Mouse (Mus musculus) CH12.LX (cell line): ENCODE measurements around the gene Ncl. TPM values are rescaled to one million over a fixed set of nuclear protein-coding genes. Genes with fewer than 3 reads are reported as not detected.

Experiments used
- DNase-seq: peaks from one replicate; pipeline ENCODE4 v3.0.0-alpha.2; 2013; ENCODE audit errors: extremely low read depth
- H3K27ac ChIP-seq: 2 replicates; pipeline ENCODE4 v1.5.1; 2012; ENCODE audit warnings: low read depth, mild to moderate bottlenecking, control low read depth, moderate library complexity; ENCODE audit not compliant: insufficient read depth
- H3K27me3 ChIP-seq: replicated peaks from 2 replicates; pipeline ENCODE3; 2012; ENCODE audit warnings: inconsistent platforms
- H3K36me3 ChIP-seq, 2 experiments: replicated peaks in 1 of 2; 2 replicates each; pipeline versions ENCODE3 to v1.6.1; 2012; ENCODE audit warnings: inconsistent platforms in 1 of 2, low read length in 1 of 2, mild to moderate bottlenecking in 1 of 2, mixed read lengths in 1 of 2, moderate library complexity in 1 of 2; ENCODE audit not compliant: control insufficient read depth in 1 of 2, insufficient read depth in 1 of 2
- H3K4me1 ChIP-seq, 2 experiments: 2 replicates each; pipeline ENCODE4 v1.6.1; 2012; ENCODE audit warnings: inconsistent platforms in 1 of 2, moderate library complexity in 1 of 2; ENCODE audit not compliant: insufficient read depth in 2 of 2, control insufficient read depth in 1 of 2
- H3K4me2 ChIP-seq: 2 replicates; pipeline ENCODE4 v1.6.1; 2012; ENCODE audit warnings: low read depth, mild to moderate bottlenecking, control low read depth; ENCODE audit not compliant: poor library complexity, insufficient read depth, severe bottlenecking
- H3K4me3 ChIP-seq, 3 experiments: fragments of 150-350 bp in 1 of 3; sonication (generic) in 1 of 3; replicated peaks in 1 of 3; 2 replicates each; pipeline versions ENCODE3 to v1.5.1; 2011 to 2012; ENCODE audit warnings: low read depth in 2 of 3, low read length in 2 of 3, mild to moderate bottlenecking in 2 of 3, moderate library complexity in 2 of 3, control low read depth in 1 of 3, improper control_type of control experiment in 1 of 3, inconsistent platforms in 1 of 3, mixed read lengths in 1 of 3; ENCODE audit not compliant: poor library complexity in 1 of 3
- H3K79me2 ChIP-seq: replicated peaks from 2 replicates; pipeline ENCODE4 v1.6.1; 2012; ENCODE audit warnings: mild to moderate bottlenecking, moderate library complexity; ENCODE audit not compliant: control insufficient read depth, poor library complexity, insufficient read depth, severe bottlenecking; ENCODE audit errors: extremely low read depth
- H3K9ac ChIP-seq: 2 replicates; pipeline ENCODE4 v1.6.1; 2012; ENCODE audit warnings: low read depth, mild to moderate bottlenecking, control low read depth, moderate library complexity; ENCODE audit not compliant: insufficient read depth
- H3K9me3 ChIP-seq: replicated peaks from 2 replicates; pipeline ENCODE3; 2012; ENCODE audit warnings: low read length, inconsistent platforms, mixed read lengths
- CHD1 ChIP-seq: IDR thresholded peaks from 2 replicates; pipeline ENCODE4 v1.6.1; 2012; ENCODE audit warnings: low read depth, low read length, improper control_type of control experiment, inconsistent platforms
- CHD2 ChIP-seq: IDR thresholded peaks from 2 replicates; pipeline ENCODE4 v1.6.1; 2011; ENCODE audit warnings: low read length, improper control_type of control experiment
- CTCF ChIP-seq, 2 experiments: IDR thresholded peaks in 1 of 2; conservative IDR thresholded peaks in 1 of 2; 2 replicates each; pipeline ENCODE4 v1.5.1; 2011 to 2012; ENCODE audit warnings: low read depth in 2 of 2, low read length in 2 of 2, improper control_type of control experiment in 1 of 2, inconsistent platforms in 1 of 2, mild to moderate bottlenecking in 1 of 2, moderate library complexity in 1 of 2
- E2F4 ChIP-seq: IDR thresholded peaks from 2 replicates; pipeline ENCODE4 v1.6.1; 2011; ENCODE audit warnings: low read depth, low read length, improper control_type of control experiment; ENCODE audit not compliant: insufficient replicate concordance
- ELF1 ChIP-seq: IDR thresholded peaks from 2 replicates; pipeline ENCODE4 v1.6.1; 2014; ENCODE audit warnings: low read depth, mild to moderate bottlenecking, inconsistent platforms, low read length, improper control_type of control experiment
- ETS1 ChIP-seq: conservative IDR thresholded peaks from 2 replicates; pipeline ENCODE4 v1.6.1; 2012; ENCODE audit warnings: low read depth, mild to moderate bottlenecking, inconsistent platforms, low read length, improper control_type of control experiment, moderate library complexity
- GABPA ChIP-seq: IDR thresholded peaks from 2 replicates; pipeline ENCODE4 v1.6.1; 2012; ENCODE audit warnings: low read depth, low read length, improper control_type of control experiment, inconsistent platforms; ENCODE audit not compliant: insufficient replicate concordance
- HCFC1 ChIP-seq: IDR thresholded peaks from 2 replicates; pipeline ENCODE4 v1.6.1; 2012; ENCODE audit warnings: low read depth, mild to moderate bottlenecking, inconsistent platforms, low read length, improper control_type of control experiment
- IRF4 ChIP-seq: IDR thresholded peaks from 2 replicates; pipeline ENCODE4 v1.6.1; 2014; ENCODE audit warnings: low read depth, mild to moderate bottlenecking, inconsistent platforms, low read length, improper control_type of control experiment
- JUN ChIP-seq: IDR thresholded peaks from 2 replicates; pipeline ENCODE4 v1.6.1; 2011; ENCODE audit warnings: low read depth, mild to moderate bottlenecking, low read length, improper control_type of control experiment, moderate library complexity; ENCODE audit not compliant: insufficient read depth
- JUND ChIP-seq: conservative IDR thresholded peaks from 2 replicates; pipeline ENCODE4 v1.6.1; 2011; ENCODE audit warnings: low read depth, low read length, improper control_type of control experiment
- KAT2A ChIP-seq: IDR thresholded peaks from 2 replicates; pipeline ENCODE4 v1.6.1; 2012; ENCODE audit warnings: low read length, improper control_type of control experiment, inconsistent platforms; ENCODE audit not compliant: insufficient replicate concordance
- MAX ChIP-seq: IDR thresholded peaks from 2 replicates; pipeline ENCODE4 v1.6.1; 2011; ENCODE audit warnings: low read length, improper control_type of control experiment
- MAZ ChIP-seq: IDR thresholded peaks from 2 replicates; pipeline ENCODE4 v1.6.1; 2012; ENCODE audit warnings: low read depth, mild to moderate bottlenecking, inconsistent platforms, low read length, improper control_type of control experiment, moderate library complexity
- MEF2A ChIP-seq: IDR thresholded peaks from 2 replicates; pipeline ENCODE4 v1.6.1; 2014; ENCODE audit warnings: low read depth, mild to moderate bottlenecking, inconsistent platforms, low read length, improper control_type of control experiment, borderline replicate concordance
- MYC ChIP-seq: IDR thresholded peaks from 2 replicates; pipeline ENCODE4 v1.6.1; 2011; ENCODE audit warnings: low read depth, mild to moderate bottlenecking, improper control_type of control experiment, low read length
- NELFE ChIP-seq: IDR thresholded peaks from 2 replicates; pipeline ENCODE4 v1.6.1; 2011; ENCODE audit warnings: low read depth, low read length, improper control_type of control experiment
- NRF1 ChIP-seq: IDR thresholded peaks from 2 replicates; pipeline ENCODE4 v1.6.1; 2014; ENCODE audit warnings: low read depth, mild to moderate bottlenecking, inconsistent platforms, low read length, improper control_type of control experiment, moderate library complexity
- POLR2A ChIP-seq: IDR thresholded peaks from 2 replicates; pipeline ENCODE4 v1.6.1; 2011; ENCODE audit warnings: low read depth, mild to moderate bottlenecking, improper control_type of control experiment, low read length
- POLR2AphosphoS2 ChIP-seq: IDR thresholded peaks from 2 replicates; pipeline ENCODE4 v1.6.1; 2011; ENCODE audit warnings: low read depth, low read length, improper control_type of control experiment
- RAD21 ChIP-seq: IDR thresholded peaks from 2 replicates; pipeline ENCODE4 v1.6.1; 2011; ENCODE audit warnings: low read depth, mild to moderate bottlenecking, low read length, improper control_type of control experiment, moderate library complexity
- RCOR1 ChIP-seq: conservative IDR thresholded peaks from 2 replicates; pipeline ENCODE4 v1.6.1; 2012; ENCODE audit warnings: low read depth, mild to moderate bottlenecking, inconsistent platforms, low read length, improper control_type of control experiment
- SIN3A ChIP-seq: IDR thresholded peaks from 2 replicates; pipeline ENCODE4 v1.6.1; 2012; ENCODE audit warnings: low read length, improper control_type of control experiment, inconsistent platforms
- SMC3 ChIP-seq: IDR thresholded peaks from 2 replicates; pipeline ENCODE4 v1.6.1; 2011; ENCODE audit warnings: low read depth, low read length, improper control_type of control experiment
- TBP ChIP-seq: conservative IDR thresholded peaks from 2 replicates; pipeline ENCODE4 v1.6.1; 2011; ENCODE audit warnings: low read depth, low read length, improper control_type of control experiment
- TCF12 ChIP-seq: IDR thresholded peaks from 2 replicates; pipeline ENCODE4 v1.6.1; 2014; ENCODE audit warnings: low read depth, mild to moderate bottlenecking, inconsistent platforms, low read length, improper control_type of control experiment
- UBTF ChIP-seq: IDR thresholded peaks from 2 replicates; pipeline ENCODE4 v1.6.1; 2012; ENCODE audit warnings: low read depth, mild to moderate bottlenecking, inconsistent platforms, low read length, improper control_type of control experiment, moderate library complexity
- USF1 ChIP-seq: IDR thresholded peaks from 2 replicates; pipeline ENCODE4 v1.6.1; 2014; ENCODE audit warnings: low read depth, mild to moderate bottlenecking, inconsistent platforms, low read length, improper control_type of control experiment
- USF2 ChIP-seq: conservative IDR thresholded peaks from 2 replicates; pipeline ENCODE4 v1.6.1; 2011; ENCODE audit warnings: low read depth, low read length, improper control_type of control experiment
- ZKSCAN1 ChIP-seq: IDR thresholded peaks from 2 replicates; pipeline ENCODE4 v1.6.1; 2012; ENCODE audit warnings: low read depth, inconsistent platforms, low read length, improper control_type of control experiment, borderline replicate concordance
- ZMIZ1 ChIP-seq: IDR thresholded peaks from 2 replicates; pipeline ENCODE4 v1.6.1; 2012; ENCODE audit warnings: low read depth, mild to moderate bottlenecking, inconsistent platforms, low read length, improper control_type of control experiment
- ZNF384 ChIP-seq: IDR thresholded peaks from 2 replicates; pipeline ENCODE4 v1.6.1; 2012; ENCODE audit warnings: low read depth, low read length, improper control_type of control experiment, inconsistent platforms
- dilution Hi-C: fragments of 300-500 bp; cut with MboI; formaldehyde crosslinking; loops from 2 replicates; pipeline ENCODE4 v1.14.3; 2020; ENCODE audit warnings: low sequenced_read_pairs; ENCODE audit not compliant: extremely low pct_unique_long_range_greater_than_20kb, extremely low pct_ligation_motif_present
- in situ Hi-C: fragments of 300-500 bp; cut with MboI; formaldehyde crosslinking; loops from 3 replicates; pipeline ENCODE4 v1.14.3; 2019; ENCODE audit warnings: low sequenced_read_pairs, low pct_ligation_motif_present, low pct_unique_long_range_greater_than_20kb, mixed read lengths
- polyA plus RNA-seq: library from polyadenylated mRNA; unstranded; fragments of >175 nt; gene quantifications from 2 replicates; pipeline ENCODE4 v1.2.1, GENCODE M21; 2012; ENCODE audit warnings: low read depth; ENCODE audit not compliant: insufficient read length
- total RNA-seq, 2 experiments: library from RNA; depleted of rRNA; stranded (reverse); fragments of 300-350 nt in 1 of 2; fragments of >200 nt in 1 of 2; gene quantifications; 2 replicates each; pipeline ENCODE4 v1.2.3; 2012 to 2014

Ncl gene
- total and polyA plus RNA-seq, 3 experiments = 184 to 2,617 (median 359) TPM

GRCm38 (mm10) chr1:86359798-86360179 is 589 bp upstream of the Ncl start:
- peak overlapping the region; percentile 83 for H3K27ac ChIP-seq
- peak overlapping the region; percentile 81; the same call in 1 of the 2 replicates for H3K4me2 ChIP-seq
- H3K9ac ChIP-seq = peak overlapping the region; percentile 98
- dilution Hi-C loops = no loop called here
- no peaks in the 10 kb centered on the region for H3K27me3 ChIP-seq
- peaks cover 53% of the 10 kb centered on the region for H3K79me2 ChIP-seq
- peaks cover 23 to 32% of the 10 kb centered on the region in 2 experiments for H3K36me3 ChIP-seq
- peaks cover 10 to 56% of the 10 kb centered on the region in 2 experiments for H3K4me1 ChIP-seq
- H3K9me3 ChIP-seq = no peaks in the 10 kb centered on the region
- DNase-seq = no peak
- H3K4me3 ChIP-seq = peak overlapping the region; percentile 86 to 96 (median 96)
- 0 out of 2 replicates have a peak, but pooled peaks have one; percentile 17 for TF ChIP-seq MAZ
- no peak for TF ChIP-seq ZMIZ1
- TF ChIP-seq JUN = no peak
- TF ChIP-seq KAT2A = no peak
- no peak for TF ChIP-seq POLR2AphosphoS2
- TF ChIP-seq SIN3A = peak; percentile 20; the same call in 1 of the 2 replicates
- TF ChIP-seq IRF4 = no peak
- TF ChIP-seq ZNF384 = no peak
- no peak for TF ChIP-seq CHD1
- peak; percentile 47 for TF ChIP-seq POLR2A
- no peak for TF ChIP-seq USF1
- no peak for TF ChIP-seq CTCF (conservative IDR thresholded peaks at IDR 0.05 in 1 of 2, IDR thresholded peaks at IDR 0.05 in 1 of 2; ENCODE audit: low read depth in 2 of 2, low read length in 2 of 2)
- TF ChIP-seq GABPA = no peak
- TF ChIP-seq E2F4 = no peak
- peak; percentile 32; the same call in 1 of the 2 replicates for TF ChIP-seq TCF12
- TF ChIP-seq ETS1 = no peak
- no peak for TF ChIP-seq NRF1
- TF ChIP-seq ELF1 = peak; percentile 69
- peak; percentile 82; the same call in 1 of the 2 replicates for TF ChIP-seq MYC
- TF ChIP-seq HCFC1 = no peak; the same call in 1 of the 2 replicates
- no peak for TF ChIP-seq SMC3
- TF ChIP-seq USF2 = no peak
- no peak for TF ChIP-seq MEF2A
- TF ChIP-seq CHD2 = 0 out of 2 replicates have a peak, but pooled peaks have one; percentile 62
- TF ChIP-seq TBP = no peak
- TF ChIP-seq RAD21 = no peak
- no peak for TF ChIP-seq RCOR1
- TF ChIP-seq UBTF = no peak
- TF ChIP-seq JUND = no peak
- TF ChIP-seq NELFE = no peak
- TF ChIP-seq ZKSCAN1 = no peak
- no peak for TF ChIP-seq MAX
- in situ Hi-C loops = no loop called here
